Mouse (Mus musculus) bone marrow, adult 2 months (tissue): Measurements from ENCODE around the gene Fam189a1.

Experiments
- CTCF ChIP-seq: fragments of 200-500 bp; IDR thresholded peaks from 2 replicates; pipeline ENCODE4 v1.5.1; 2011; ENCODE audit warnings: low read length, control low read depth; ENCODE audit not compliant: control insufficient read depth, insufficient read depth
- POLR2A ChIP-seq: fragments of 200-500 bp; IDR thresholded peaks from 2 replicates; pipeline ENCODE4 v1.6.1; 2011; ENCODE audit warnings: low read depth, mild to moderate bottlenecking, control low read depth, low read length, borderline replicate concordance; ENCODE audit not compliant: control insufficient read depth

- TF ChIP-seq POLR2A = no peak
- no peak for TF ChIP-seq CTCF
Measured at GRCm38 (mm10) chr7:64882243-64882642, 274.1 kb downstream of the Fam189a1 start.
